Mouse (Mus musculus) heart, postnatal 0 days (tissue): ENCODE measurements at regions not wholly inside any gene's neighbourhood (a gene's known extent, or its start where the extent isn't known, plus 50 kb on each side); places are given as distances from the start of the nearest gene placed in this dataset.

Experiments used
- ATAC-seq: fragments of 200-750 bp; cut with Nextera tagmentation; 2 replicates; pipeline ENCODE4 v1.8.0; 2017; ENCODE audit warnings: low read depth, moderate number of reproducible peaks, moderate library complexity; ENCODE audit not compliant: insufficient read depth
- DNase-seq: peaks from one replicate; pipeline ENCODE4 v3.0.0-alpha.2; 2016; ENCODE audit warnings: low spot score
- H3K27ac ChIP-seq: fragments of 300-500 bp; sonication (generic); 2 replicates; pipeline ENCODE4 v1.5.1; 2014; ENCODE audit warnings: low read depth, mild to moderate bottlenecking
- H3K27me3 ChIP-seq: fragments of 300-500 bp; sonication (generic); 2 replicates; pipeline ENCODE4 v1.6.1; 2014; ENCODE audit warnings: low read length, mixed read lengths; ENCODE audit not compliant: control insufficient read depth, insufficient read depth
- H3K36me3 ChIP-seq: fragments of 300-500 bp; sonication (generic); replicated peaks from 2 replicates; pipeline ENCODE4 v1.6.1; 2014; ENCODE audit warnings: low read length, mixed read lengths; ENCODE audit not compliant: control insufficient read depth, insufficient read depth
- H3K4me1 ChIP-seq: fragments of 300-500 bp; sonication (generic); 2 replicates; pipeline ENCODE4 v1.6.1; 2014; ENCODE audit warnings: antibody characterized with exemption; ENCODE audit not compliant: control insufficient read depth, insufficient read depth
- H3K4me2 ChIP-seq: fragments of 300-500 bp; sonication (generic); 2 replicates; pipeline ENCODE4 v1.6.1; 2014; ENCODE audit warnings: low read depth, mild to moderate bottlenecking, low read length, moderate library complexity
- H3K4me3 ChIP-seq: fragments of 300-500 bp; sonication (generic); 2 replicates; pipeline ENCODE4 v1.5.1; 2014; ENCODE audit warnings: low read depth, low read length
- H3K9ac ChIP-seq: fragments of 300-500 bp; sonication (generic); replicated peaks from 2 replicates; pipeline ENCODE4 v1.6.1; 2014; ENCODE audit warnings: low read depth, low read length, mixed read lengths
- H3K9me3 ChIP-seq: fragments of 300-500 bp; sonication (generic); replicated peaks from 2 replicates; pipeline ENCODE4 v1.6.1; 2016; ENCODE audit warnings: low read length; ENCODE audit not compliant: control insufficient read depth
- CTCF ChIP-seq: IDR thresholded peaks from 2 replicates; pipeline ENCODE4 v1.5.1; 2016; ENCODE audit warnings: antibody characterized with exemption, control low read depth, low read depth
- EP300 ChIP-seq: IDR thresholded peaks from 2 replicates; pipeline ENCODE4 v1.6.1; 2016; ENCODE audit warnings: antibody characterized with exemption, low read depth
- WGBS: fragments of 180-500 bp; shearing (Covaris S2); extraction: QIAGEN DNeasy Blood & Tissue Kit; methylation state at CpG from one replicate; pipeline ENCODE4 v1.1.7; 2014; 5-methylcytosine and 5-hydroxymethylcytosine counted together

DNA sequence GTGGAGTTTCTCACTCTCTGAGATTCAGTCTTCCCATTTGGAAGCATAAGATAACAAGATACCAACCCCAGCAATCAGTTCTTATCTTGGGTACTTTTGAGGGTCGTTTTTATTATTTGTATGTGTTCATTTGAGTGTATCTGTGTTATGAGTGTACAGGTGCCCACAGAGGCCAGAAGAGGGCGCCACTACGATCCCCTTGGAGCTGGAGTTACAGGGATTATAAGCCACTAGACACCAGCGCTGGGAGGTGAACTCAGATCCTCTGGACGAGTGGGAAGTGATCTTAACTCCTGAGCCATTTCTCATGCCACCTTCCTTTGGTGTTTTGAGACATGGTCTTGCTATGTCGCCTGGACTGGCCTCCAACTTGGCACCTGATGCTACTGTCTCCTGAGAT is 172.0 kb downstream of the Cand1 start:
- no peak for TF ChIP-seq EP300
- no peak for TF ChIP-seq CTCF

DNA sequence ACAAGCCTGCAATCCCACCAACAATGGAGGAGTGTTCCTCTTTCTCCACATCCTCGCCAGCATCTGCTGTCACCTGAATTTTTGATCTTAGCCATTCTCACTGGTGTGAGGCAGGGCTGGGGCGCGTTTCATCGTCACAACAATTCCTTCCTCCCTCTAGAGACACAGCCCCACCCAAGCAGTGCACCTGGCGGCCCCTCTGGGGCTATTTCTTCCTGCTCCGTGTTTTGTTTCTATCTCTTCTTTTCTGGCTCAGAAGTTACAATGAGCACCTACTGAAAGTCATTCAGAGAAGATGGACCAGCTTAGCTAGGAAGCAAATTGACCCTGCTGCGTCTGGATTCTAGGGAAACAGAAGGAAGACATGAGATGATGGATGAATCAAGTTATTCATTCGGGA is 172.5 kb downstream of the Cand1 start:
- Histone ChIP-seq H3K36me3 (no peaks in the 10 kb centered on the region), H3K4me1 (peaks cover 23% of the 10 kb centered on the region), H3K9me3 (no peaks in the 10 kb centered on the region), H3K27me3 (no peaks in the 10 kb centered on the region), H3K4me3 (no peak overlapping the region), H3K9ac (no peak overlapping the region), H3K27ac (no peak overlapping the region), H3K4me2 (no peak overlapping the region)
- 94% methylated on average over 8 of the region's 8 CpGs for WGBS
- DNase-seq (no peak), ATAC-seq (no peak)
- TF ChIP-seq EP300 = no peak
- TF ChIP-seq CTCF = no peak

More for the DNA sequence above, 172.0 kb downstream of the Cand1 start:
- no peak overlapping the region for H3K4me2 ChIP-seq
- no peak overlapping the region for H3K9ac ChIP-seq
- no peaks in the 10 kb centered on the region for H3K9me3 ChIP-seq
- no peak for ATAC-seq
- H3K4me3 ChIP-seq = no peak overlapping the region
- 79% methylated on average over 6 of the region's 6 CpGs for WGBS
- DNase-seq = no peak
- no peaks in the 10 kb centered on the region for H3K36me3 ChIP-seq
- H3K4me1 ChIP-seq = peaks cover 19% of the 10 kb centered on the region
- H3K27me3 ChIP-seq = no peaks in the 10 kb centered on the region
- H3K27ac ChIP-seq = no peak overlapping the region

DNA sequence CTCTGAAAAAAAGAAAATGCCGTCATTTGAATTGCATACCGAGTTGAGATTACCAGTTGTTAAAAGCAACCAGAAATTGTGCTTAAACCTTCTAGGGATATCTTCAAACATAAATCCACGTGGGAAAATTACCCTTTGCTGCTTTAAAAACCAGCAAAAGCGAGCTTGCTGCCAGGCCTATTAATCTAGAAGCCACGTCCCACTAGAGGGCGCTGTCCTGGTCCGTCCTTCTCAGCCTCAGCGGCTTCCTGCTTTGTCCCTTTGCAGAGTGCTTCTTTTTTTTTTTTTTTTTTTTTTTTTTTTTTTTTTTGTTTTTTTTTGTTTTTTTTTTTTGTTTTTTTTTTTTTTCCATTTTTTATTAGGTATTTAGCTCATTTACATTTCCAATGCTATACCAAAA is 173.9 kb downstream of the Cand1 start:
- Histone ChIP-seq H3K9me3 (no peaks in the 10 kb centered on the region), H3K4me1 (peaks cover 31% of the 10 kb centered on the region), H3K4me2 (peak overlapping the region; percentile 39; the same call in 1 of the 2 replicates), H3K36me3 (no peaks in the 10 kb centered on the region), H3K27me3 (no peaks in the 10 kb centered on the region), H3K27ac (peak overlapping the region; percentile 67), H3K4me3 (no peak overlapping the region), H3K9ac (no peak overlapping the region)
- WGBS = 13% methylated on average over 8 of the region's 8 CpGs
- DNase-seq (peak; percentile 80), ATAC-seq (peak; percentile 57)
- TF ChIP-seq EP300 = no peak
- TF ChIP-seq CTCF = peak; percentile 67

DNA sequence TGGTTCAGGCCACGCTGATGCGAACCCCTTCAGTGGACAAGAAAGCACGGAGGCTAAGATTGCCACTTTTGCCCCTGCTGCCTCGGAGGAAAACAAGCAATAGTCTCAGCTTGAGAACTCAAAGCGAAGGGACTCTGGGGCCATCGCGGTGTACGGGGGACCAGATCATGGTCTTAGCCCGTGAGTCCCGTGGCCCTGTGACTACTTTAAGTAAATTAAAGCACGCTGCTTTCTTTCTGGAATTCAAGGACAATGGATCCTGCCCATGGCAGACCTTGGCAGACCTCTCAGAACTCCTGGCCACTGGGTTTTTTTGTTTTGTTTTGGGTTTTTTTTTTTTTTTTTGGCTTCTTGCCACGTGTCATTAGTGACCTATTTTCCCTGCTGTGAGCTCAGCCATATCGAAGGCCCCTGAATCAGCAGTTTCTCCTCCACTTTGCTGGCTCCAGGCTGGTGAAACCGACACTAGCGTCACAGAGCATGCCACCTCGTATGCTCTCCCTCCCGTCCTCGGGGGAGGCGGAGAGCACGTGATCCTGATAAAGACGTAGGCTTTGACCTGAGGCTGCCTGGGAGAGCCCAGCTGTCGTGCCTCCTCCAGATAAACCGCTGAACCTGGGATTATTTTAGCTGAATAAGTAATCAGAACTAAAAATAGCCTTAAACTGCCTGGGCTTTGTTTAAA is 174.6 kb downstream of the Cand1 start:
- peak overlapping the region; percentile 67 for H3K27ac ChIP-seq
- 31% methylated on average over 23 of the region's 23 CpGs for WGBS
- no peaks in the 10 kb centered on the region for H3K9me3 ChIP-seq
- no peak for TF ChIP-seq CTCF
- peak; percentile 90 for TF ChIP-seq EP300
- no peaks in the 10 kb centered on the region for H3K27me3 ChIP-seq
- no peak overlapping the region for H3K4me3 ChIP-seq
- peak overlapping the region; percentile 39; the same call in 1 of the 2 replicates for H3K4me2 ChIP-seq
- DNase-seq (peak; percentile 97), ATAC-seq (peak; percentile 98)
- H3K36me3 ChIP-seq = no peaks in the 10 kb centered on the region
- H3K4me1 ChIP-seq = peaks cover 31% of the 10 kb centered on the region
- no peak overlapping the region for H3K9ac ChIP-seq

GRCm38 (mm10) chr10:119064218-119064617 is 175.6 kb downstream of the Cand1 start:
- H3K9me3 ChIP-seq = no peaks in the 10 kb centered on the region
- H3K36me3 ChIP-seq = no peaks in the 10 kb centered on the region
- H3K9ac ChIP-seq = no peak overlapping the region
- ATAC-seq (no peak), DNase-seq (no peak)
- TF ChIP-seq EP300 (no peak), CTCF (no peak)
- no peaks in the 10 kb centered on the region for H3K27me3 ChIP-seq
- peaks cover 29% of the 10 kb centered on the region for H3K4me1 ChIP-seq
- H3K27ac ChIP-seq = no peak overlapping the region
- no peak overlapping the region for H3K4me2 ChIP-seq
- WGBS = 67% methylated on average over 12 of the region's 12 CpGs
- no peak overlapping the region for H3K4me3 ChIP-seq

- no peak overlapping the region for H3K4me2 ChIP-seq
- no peak overlapping the region for H3K27ac ChIP-seq
- no peaks in the 10 kb centered on the region for H3K27me3 ChIP-seq
- 42% methylated on average over 14 of the region's 14 CpGs for WGBS
- 0 out of 2 replicates have a peak, but pooled peaks have one; percentile 10 for ATAC-seq
- TF ChIP-seq EP300 = no peak
- TF ChIP-seq CTCF = no peak
- H3K9ac ChIP-seq = no peak overlapping the region
- no peaks in the 10 kb centered on the region for H3K9me3 ChIP-seq
- peaks cover 28% of the 10 kb centered on the region for H3K4me1 ChIP-seq
- no peak overlapping the region for H3K4me3 ChIP-seq
- DNase-seq = peak; percentile 45
- H3K36me3 ChIP-seq = no peaks in the 10 kb centered on the region
These were observed 176.6 kb downstream of the Cand1 start for GRCm38 (mm10) chr10:119063209-119063699.
